Mouse (Mus musculus) stomach, embryonic 16.5 days (tissue): ENCODE results near the gene Ttc16. TPM values are rescaled to one million over a fixed set of nuclear protein-coding genes. Genes with fewer than 3 reads are reported as not detected.
A peak's percentile ranks its signal among the peaks of the same experiment; 100 is the strongest.

ENCODE experiments used
- ATAC-seq: fragments of 200-750 bp; cut with Nextera tagmentation; 2 replicates; pipeline ENCODE4 v1.8.0; 2017; ENCODE audit warnings: moderate number of reproducible peaks, moderate TSS enrichment; ENCODE audit not compliant: insufficient read depth, low FRiP score
- H3K27ac ChIP-seq: fragments of 300-500 bp; sonication (generic); 2 replicates; pipeline ENCODE4 v1.5.1; 2014; ENCODE audit warnings: low read length
- H3K27me3 ChIP-seq: fragments of 300-500 bp; sonication (generic); 2 replicates; pipeline ENCODE4 v1.6.1; 2014; ENCODE audit warnings: low read length, control low read depth, mixed read lengths; ENCODE audit not compliant: control insufficient read depth, insufficient read depth
- H3K36me3 ChIP-seq: fragments of 300-500 bp; sonication (generic); 2 replicates; pipeline ENCODE4 v1.6.1; 2014; ENCODE audit warnings: low read length; ENCODE audit not compliant: control insufficient read depth, insufficient read depth
- H3K4me1 ChIP-seq: fragments of 300-500 bp; sonication (generic); 2 replicates; pipeline ENCODE4 v1.6.1; 2014; ENCODE audit warnings: low read length, control low read depth, mixed read lengths; ENCODE audit not compliant: control insufficient read depth, insufficient read depth
- H3K4me2 ChIP-seq: fragments of 300-500 bp; sonication (generic); 2 replicates; pipeline ENCODE4 v1.6.1; 2014; ENCODE audit warnings: low read depth, low read length, mixed read lengths
- H3K4me3 ChIP-seq: fragments of 300-500 bp; sonication (generic); replicated peaks from 2 replicates; pipeline ENCODE4 v1.5.1; 2014; ENCODE audit warnings: mild to moderate bottlenecking, low read length
- H3K9ac ChIP-seq: fragments of 300-500 bp; sonication (generic); 2 replicates; pipeline ENCODE4 v1.6.1; 2014; ENCODE audit warnings: low read length
- H3K9me3 ChIP-seq: fragments of 300-500 bp; sonication (generic); replicated peaks from 2 replicates; pipeline ENCODE4 v1.6.1; 2016; ENCODE audit warnings: low read length, control low read depth; ENCODE audit not compliant: control insufficient read depth
- WGBS: fragments of 180-500 bp; shearing (Covaris S2); extraction: QIAGEN DNeasy Blood & Tissue Kit; methylation state at CpG from one replicate; pipeline ENCODE4 v1.1.7; 2014; 5-methylcytosine and 5-hydroxymethylcytosine counted together
- polyA plus RNA-seq: library from polyadenylated mRNA; unstranded; fragments of >200 nt; fragmentation: Nextera tagmentation; extraction: Ambion mirVana; gene quantifications from 2 replicates; pipeline ENCODE4 v1.2.1, GENCODE M21; 2015

Gene Ttc16
- polyA plus RNA-seq, 1 experiment from 2014 or later: 0.21 TPM

DNA sequence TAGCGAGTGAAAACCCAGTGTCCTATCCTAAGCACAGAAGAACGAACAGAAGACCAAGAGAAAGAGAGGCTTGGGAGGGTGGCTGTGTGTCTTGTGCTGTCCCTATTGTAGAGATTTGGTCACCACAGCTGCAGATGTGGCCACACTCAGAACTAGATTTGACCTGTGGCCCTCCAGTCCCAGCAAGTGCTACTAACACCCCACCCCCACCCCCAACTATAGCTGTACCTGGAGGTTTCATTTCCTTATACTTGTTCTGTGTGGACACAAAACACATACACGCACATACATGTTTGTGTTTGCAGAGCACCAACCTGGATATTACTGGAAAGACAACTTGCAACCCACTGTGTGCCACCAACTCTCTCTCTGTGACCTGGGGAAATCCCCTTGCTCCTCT, 55.4 kb downstream of the Ttc16 start:
- WGBS: 81% methylated on average over 3 of the region's 3 CpGs
- H3K9ac ChIP-seq: no peak overlapping the region
- H3K27ac ChIP-seq: peak overlapping the region; percentile 43; the same call in 1 of the 2 replicates
- no peak for ATAC-seq
- H3K4me1 ChIP-seq: peaks cover 6% of the 10 kb centered on the region; the same call in 1 of the 2 replicates
- no peaks in the 10 kb centered on the region for H3K27me3 ChIP-seq
- H3K9me3 ChIP-seq: no peaks in the 10 kb centered on the region
- no peaks in the 10 kb centered on the region for H3K36me3 ChIP-seq
- H3K4me3 ChIP-seq: no peak overlapping the region
- H3K4me2 ChIP-seq: no peak overlapping the region

DNA sequence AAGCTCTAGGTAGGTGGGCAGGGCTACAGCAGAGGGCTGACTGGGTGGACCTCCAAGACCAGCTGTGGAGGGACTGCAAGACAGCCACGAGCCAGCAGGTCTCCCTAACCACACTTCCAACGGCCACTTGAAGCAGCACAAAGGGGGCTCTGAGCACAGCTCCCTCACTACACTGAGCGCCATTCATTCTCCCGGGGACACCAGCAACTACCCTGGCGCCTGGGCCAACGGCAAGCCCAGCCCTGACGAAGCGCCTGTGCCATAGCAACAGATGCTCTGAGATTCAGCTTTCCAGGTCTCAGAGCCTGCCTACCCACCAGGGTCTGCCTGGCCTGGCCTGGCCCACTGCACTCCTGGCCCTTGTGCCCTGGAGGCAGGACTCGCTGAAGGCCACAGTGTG, 56.7 kb downstream of the Ttc16 start:
- no peak for ATAC-seq
- Histone ChIP-seq H3K36me3 (no peaks in the 10 kb centered on the region), H3K4me2 (no peak overlapping the region), H3K27ac (no peak overlapping the region), H3K4me3 (no peak overlapping the region), H3K9ac (no peak overlapping the region), H3K27me3 (no peaks in the 10 kb centered on the region), H3K4me1 (peaks cover 17% of the 10 kb centered on the region), H3K9me3 (no peaks in the 10 kb centered on the region)
- WGBS: 56% methylated on average over 9 of the region's 9 CpGs

DNA sequence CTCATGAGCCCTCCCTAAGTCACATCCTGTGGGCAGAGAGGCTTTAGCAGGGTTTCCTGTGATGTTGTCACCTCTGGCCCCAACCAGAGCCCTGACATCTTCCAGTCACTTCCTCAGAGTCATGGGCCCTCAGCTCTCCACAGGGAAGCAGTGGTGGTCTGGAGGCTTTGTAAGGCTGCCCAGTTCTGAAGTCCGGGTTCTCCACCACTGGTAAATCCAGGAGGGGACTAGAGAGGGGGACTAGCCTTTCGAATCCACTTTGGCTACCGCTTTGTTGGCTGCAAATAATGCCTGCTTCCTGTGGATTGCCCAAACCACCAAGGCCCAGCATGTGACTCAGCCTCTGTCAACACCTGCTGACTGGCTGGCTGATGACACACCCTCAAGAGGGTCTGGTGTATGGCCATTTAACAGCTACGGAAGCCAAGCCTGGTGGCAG, 60.4 kb downstream of the Ttc16 start:
- H3K4me2 ChIP-seq: no peak overlapping the region
- WGBS: 40% methylated on average over 4 of the region's 4 CpGs
- H3K36me3 ChIP-seq: no peaks in the 10 kb centered on the region
- ATAC-seq: no peak
- H3K9me3 ChIP-seq: no peaks in the 10 kb centered on the region
- H3K9ac ChIP-seq: peak overlapping the region; percentile 49
- H3K27me3 ChIP-seq: no peaks in the 10 kb centered on the region
- H3K27ac ChIP-seq: peak overlapping the region; percentile 97
- peaks cover 21% of the 10 kb centered on the region for H3K4me1 ChIP-seq
- H3K4me3 ChIP-seq: no peak overlapping the region

DNA sequence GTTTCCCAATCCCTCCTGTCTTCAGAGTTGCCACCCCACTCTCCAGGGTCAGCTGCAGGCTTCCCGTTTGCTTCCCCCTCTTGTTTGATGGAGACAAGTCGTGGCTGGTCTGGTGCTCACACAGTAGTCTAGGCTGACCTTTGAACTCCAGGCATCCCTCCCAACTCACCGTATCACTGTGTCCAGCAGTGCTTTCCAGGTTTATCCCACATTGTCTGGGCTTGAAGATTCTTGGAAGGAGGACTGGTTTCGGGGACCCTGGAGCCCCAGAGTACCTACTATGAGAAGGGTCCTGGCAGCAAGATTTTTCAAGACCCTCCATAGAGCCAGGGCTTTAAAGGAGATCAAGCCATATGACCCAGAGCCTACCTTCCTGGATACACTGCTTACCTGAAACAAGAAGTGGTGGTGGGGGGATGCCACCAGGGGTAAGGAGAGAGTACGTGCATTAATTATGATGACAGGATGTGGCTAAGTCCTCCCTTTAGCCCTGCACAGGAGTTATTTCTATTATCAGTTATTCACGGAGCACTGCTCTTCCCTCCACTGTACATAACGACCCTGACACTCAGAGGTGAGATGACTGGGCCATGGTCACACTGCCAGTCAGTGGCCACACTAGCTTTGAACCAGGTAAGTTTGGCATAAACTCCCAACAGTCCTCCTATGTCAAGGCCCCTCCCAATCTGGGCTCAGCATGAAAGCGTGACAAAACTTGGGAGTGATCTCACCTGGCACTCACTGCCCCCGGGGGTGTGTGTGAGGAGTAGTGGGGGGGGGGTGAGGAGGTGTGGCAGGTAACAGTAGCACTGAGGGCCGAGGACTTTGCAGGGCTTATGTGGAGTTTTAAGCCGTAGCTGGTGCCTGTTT, 61.1 kb downstream of the Ttc16 start:
- no peak for ATAC-seq
- Histone ChIP-seq H3K9me3 (no peaks in the 10 kb centered on the region), H3K36me3 (peaks cover 3% of the 10 kb centered on the region; the same call in 1 of the 2 replicates), H3K9ac (peak overlapping the region; percentile 49), H3K27me3 (no peaks in the 10 kb centered on the region), H3K4me3 (no peak overlapping the region), H3K27ac (peak overlapping the region; percentile 97), H3K4me1 (peaks cover 21% of the 10 kb centered on the region), H3K4me2 (0 out of 2 replicates have a peak overlapping the region, but pooled peaks have one; percentile 34)
- WGBS: 43% methylated on average over 11 of the region's 11 CpGs

DNA sequence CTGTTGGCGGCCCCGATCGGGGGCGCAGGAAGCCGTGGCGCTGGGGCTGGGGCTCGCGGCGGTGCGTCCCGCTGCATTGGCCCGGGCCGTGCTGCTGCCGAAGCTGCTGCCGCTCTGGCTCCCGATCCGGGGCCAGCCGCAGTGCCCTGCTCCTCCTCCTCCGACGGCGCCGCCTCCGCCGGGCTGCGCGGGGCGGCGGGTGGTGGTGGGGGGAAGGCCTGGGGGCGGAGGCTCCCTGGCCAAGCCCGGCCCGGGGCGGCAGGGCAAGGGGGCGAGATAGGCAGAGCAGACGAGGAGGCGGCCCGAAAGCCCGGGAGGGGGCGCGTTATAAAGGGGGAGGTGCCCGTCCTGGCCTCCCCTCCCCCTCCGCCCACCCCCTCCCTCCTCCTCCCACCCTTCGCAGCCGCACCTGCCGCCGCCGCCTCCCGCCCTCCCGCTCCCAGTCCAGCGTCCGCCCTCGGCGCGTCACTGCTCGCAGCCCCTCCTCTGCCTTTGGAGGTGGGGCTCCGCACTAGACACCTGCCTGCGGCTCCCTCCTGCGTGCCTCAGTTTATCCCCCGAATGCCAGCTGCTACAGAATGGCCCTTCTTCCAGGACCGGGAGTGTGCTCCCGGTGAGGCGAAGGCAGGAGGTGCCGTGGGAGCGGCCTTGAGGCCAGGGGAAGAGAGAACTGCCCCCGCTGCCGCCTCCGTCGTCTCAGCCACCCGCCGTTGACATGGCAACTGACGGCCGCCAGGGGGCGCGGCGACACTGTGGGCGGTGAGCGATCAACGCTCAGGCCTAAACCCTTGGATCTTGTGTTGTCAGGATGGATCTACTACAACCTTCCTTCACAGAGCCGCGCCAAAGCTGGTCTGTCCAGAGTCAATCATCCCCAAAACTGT, 62.3 kb downstream of the Ttc16 start, which contains the start of gene Cdk9:
Cdk9 (minus strand) TSS at position 143 of the 884 bp plus-strand sequence.
- Histone ChIP-seq H3K9me3 (no peaks in the 10 kb centered on the region), H3K4me2 (peak within 1 kb of the TSS; percentile 82), H3K9ac (peak within 1 kb of the TSS; percentile 89), H3K4me3 (peak within 1 kb of the TSS; percentile 94), H3K36me3 (peaks cover 5% of the 10 kb centered on the region; the same call in 1 of the 2 replicates), H3K27ac (peak within 1 kb of the TSS; percentile 97), H3K4me1 (peaks cover 21% of the 10 kb centered on the region), H3K27me3 (no peaks in the 10 kb centered on the region)
- ATAC-seq: peak; percentile 88
- WGBS: under 1% methylated on average over 49 of the region's 79 CpGs

DNA sequence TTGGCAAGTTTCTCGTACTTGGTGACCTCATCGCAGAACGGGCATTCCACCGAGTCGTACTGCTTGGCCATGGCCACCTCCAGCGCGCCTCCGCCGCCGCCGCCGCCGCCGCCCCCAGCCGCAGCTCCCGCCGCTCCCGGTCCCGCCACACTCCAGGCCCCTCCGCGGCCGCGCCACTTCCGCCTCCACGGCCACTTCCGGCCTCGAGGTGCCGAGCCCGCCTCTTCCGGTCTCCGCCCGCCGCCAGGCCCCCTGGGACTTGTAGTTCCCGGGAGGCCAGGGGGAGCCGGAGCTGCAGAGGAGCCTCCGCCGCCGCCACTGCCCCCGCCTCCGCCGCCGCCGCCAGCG, 62.9 kb downstream of the Ttc16 start:
- ATAC-seq: peak; percentile 90
- Histone ChIP-seq H3K4me2 (peak overlapping the region; percentile 56), H3K4me3 (peak overlapping the region; percentile 94), H3K36me3 (peaks cover 5% of the 10 kb centered on the region; the same call in 1 of the 2 replicates), H3K27me3 (no peaks in the 10 kb centered on the region), H3K9ac (peak overlapping the region; percentile 89), H3K4me1 (peaks cover 21% of the 10 kb centered on the region), H3K27ac (peak overlapping the region; percentile 97), H3K9me3 (no peaks in the 10 kb centered on the region)
- under 1% methylated on average over 39 of the region's 44 CpGs for WGBS

DNA sequence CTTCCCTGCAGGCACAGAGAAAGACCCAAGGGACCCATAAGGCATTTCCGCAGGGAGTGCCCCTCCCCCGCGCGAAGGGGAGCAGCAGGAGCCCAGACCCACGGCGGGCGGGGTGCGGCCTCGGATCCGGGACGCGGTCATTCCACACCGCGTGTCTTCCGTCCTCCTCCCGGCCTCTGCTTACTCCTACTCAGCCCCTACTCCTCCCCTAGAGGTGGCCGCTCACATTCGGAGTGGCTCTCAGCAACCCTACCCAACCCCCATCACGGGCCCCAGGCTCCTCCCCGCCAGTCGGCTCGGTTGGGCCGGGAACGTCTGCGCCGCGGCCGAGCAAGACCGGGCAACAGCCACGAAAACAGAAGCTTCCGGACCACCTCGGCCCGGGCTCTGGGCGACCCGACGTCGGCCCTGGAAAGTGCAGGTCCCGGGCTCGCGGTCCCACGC, 63.3 kb downstream of the Ttc16 start:
- peak; percentile 49 for ATAC-seq
- H3K4me2 ChIP-seq: peak overlapping the region; percentile 82

DNA sequence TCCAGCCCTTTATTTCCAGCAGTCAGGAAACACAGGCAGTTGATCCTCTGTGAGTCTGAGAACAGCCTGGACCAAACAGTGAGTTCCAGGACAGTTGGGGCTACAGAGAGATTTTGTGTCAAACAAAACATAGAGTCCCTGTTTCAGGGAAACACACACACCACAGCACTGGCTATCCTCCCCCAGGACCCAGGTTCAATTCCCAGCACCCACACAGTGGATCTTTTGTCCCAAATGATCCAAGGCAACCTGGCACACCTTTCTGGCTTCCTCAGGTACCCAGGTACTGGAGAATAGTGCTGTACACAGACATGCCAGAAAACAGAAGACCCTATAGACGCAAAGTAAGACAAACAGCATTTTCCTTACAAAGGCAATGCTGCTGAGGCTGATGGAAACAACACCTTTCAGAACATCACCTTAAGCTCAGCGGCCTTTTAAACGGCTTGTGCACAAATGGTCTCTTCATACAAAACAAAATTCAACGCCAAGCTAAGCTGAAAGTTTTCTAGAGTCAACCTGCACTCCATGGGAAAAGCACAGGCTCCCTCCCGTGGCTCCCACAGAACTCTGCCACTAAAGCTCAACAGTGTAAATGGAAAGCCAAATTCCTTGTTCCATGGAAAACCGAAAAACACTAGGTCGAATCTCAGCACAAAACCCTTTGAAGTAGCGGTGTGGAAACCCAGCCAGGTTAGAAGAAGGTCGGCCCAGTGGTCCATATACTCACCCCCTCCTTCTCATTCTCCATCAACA, 64.0 kb downstream of the Ttc16 start:
- no peaks in the 10 kb centered on the region for H3K9me3 ChIP-seq
- ATAC-seq: no peak
- peak overlapping the region; percentile 97 for H3K27ac ChIP-seq
- H3K9ac ChIP-seq: peak overlapping the region; percentile 89
- peak overlapping the region; percentile 82 for H3K4me2 ChIP-seq
- no peaks in the 10 kb centered on the region for H3K27me3 ChIP-seq
- 23% methylated on average over 9 of the region's 9 CpGs for WGBS
- H3K4me1 ChIP-seq: peaks cover 21% of the 10 kb centered on the region
- H3K36me3 ChIP-seq: peaks cover 11% of the 10 kb centered on the region
- peak overlapping the region; percentile 94 for H3K4me3 ChIP-seq

More for the DNA sequence above, 63.3 kb downstream of the Ttc16 start:
- Histone ChIP-seq H3K27me3 (no peaks in the 10 kb centered on the region), H3K27ac (peak overlapping the region; percentile 97), H3K36me3 (peaks cover 6% of the 10 kb centered on the region), H3K9me3 (no peaks in the 10 kb centered on the region), H3K4me3 (peak overlapping the region; percentile 94), H3K9ac (peak overlapping the region; percentile 89), H3K4me1 (peaks cover 21% of the 10 kb centered on the region)
- WGBS: under 1% methylated on average over 41 of the region's 41 CpGs
